Mouse (Mus musculus): Measurements from ENCODE around the gene Casc4.

The Casc4 gene

DNA sequence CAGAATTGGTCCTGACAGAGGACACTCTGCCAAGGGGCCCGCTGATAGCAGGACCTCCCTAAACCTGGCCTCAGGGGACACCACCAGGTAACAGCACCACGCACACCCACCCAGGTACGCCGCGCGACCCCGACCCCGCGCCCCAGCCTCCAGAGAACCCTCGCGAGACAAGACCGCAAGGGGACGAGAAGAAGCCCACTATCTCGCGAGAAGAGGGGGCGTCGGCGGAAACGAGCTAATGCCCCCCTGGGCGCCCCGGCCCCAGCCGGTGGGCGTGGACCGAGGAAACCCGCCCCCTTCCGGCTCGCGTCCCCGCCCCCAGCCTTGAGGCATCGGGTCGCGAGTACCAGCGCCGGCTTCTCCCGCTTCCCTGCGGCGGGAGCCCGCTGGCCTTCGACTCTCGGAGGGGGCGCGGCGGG, at the start of gene Casc4:
Gene Casc4, plus strand, starts transcription at position 339 of the 419 bp plus-strand sequence.
- no peaks in the 10 kb centered on the region for H3K9me3 ChIP-seq (ENCODE audit: low read length)
- peaks cover 22% of the 10 kb centered on the region for H3K4me1 ChIP-seq (replicated peaks; ENCODE audit: low read depth, low read length)
- peaks cover 22% of the 10 kb centered on the region for H3K36me3 ChIP-seq (ENCODE audit: insufficient read depth, low read length)
- H3K27me3 ChIP-seq (ENCODE audit: insufficient read depth, low read length), result 0 out of 2 replicates have a peak, but pooled peaks cover 2% of the 10 kb centered on the region
- H3K4me3 ChIP-seq (replicated peaks; ENCODE audit: low read length), result peak within 1 kb of the TSS; percentile 95
- TF ChIP-seq NANOG (IDR thresholded peaks at IDR 0.05; ENCODE audit: borderline replicate concordance, low read length) (no peak), POU5F1 (IDR thresholded peaks at IDR 0.05; ENCODE audit: borderline replicate concordance, low read length) (no peak), CTCF (conservative IDR thresholded peaks at IDR 0.05; ENCODE audit: low read length) (no peak)

DNA sequence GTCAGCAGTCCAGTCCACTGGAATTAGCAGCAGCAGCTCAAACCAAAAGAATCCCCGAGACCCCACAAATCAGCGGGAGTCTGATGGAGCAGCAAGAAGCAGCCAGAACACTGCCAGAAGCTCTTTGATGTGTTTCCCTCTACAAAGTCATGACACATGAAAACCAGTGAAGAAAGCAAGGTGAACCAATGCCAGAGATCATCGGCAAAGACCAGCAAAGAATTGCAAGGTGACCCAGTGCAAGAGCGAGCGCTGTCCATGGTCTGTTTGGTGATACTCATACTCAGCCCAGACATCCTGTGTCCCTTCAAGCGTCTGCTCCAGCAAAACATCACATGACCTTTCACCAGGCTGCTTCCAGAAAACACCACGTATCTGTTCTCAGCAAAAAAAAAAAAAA, 45.0 kb upstream of the Casc4 start:
- Histone ChIP-seq H3K36me3 (ENCODE audit: insufficient read depth, low read length) (no peaks in the 10 kb centered on the region), H3K4me3 (replicated peaks; ENCODE audit: low read length) (no peak overlapping the region), H3K27me3 (ENCODE audit: insufficient read depth, low read length) (0 out of 2 replicates have a peak, but pooled peaks cover 3% of the 10 kb centered on the region), H3K4me1 (replicated peaks; ENCODE audit: low read depth, low read length) (peaks cover 30% of the 10 kb centered on the region), H3K9me3 (ENCODE audit: low read length) (peaks cover 8% of the 10 kb centered on the region; the same call in 1 of the 2 replicates)
- TF ChIP-seq CTCF (conservative IDR thresholded peaks at IDR 0.05; ENCODE audit: low read length), result no peak
- no peak for TF ChIP-seq POU5F1 (IDR thresholded peaks at IDR 0.05; ENCODE audit: borderline replicate concordance, low read length)
- no peak for TF ChIP-seq NANOG (IDR thresholded peaks at IDR 0.05; ENCODE audit: borderline replicate concordance, low read length)

- Histone ChIP-seq H3K36me3 (ENCODE audit: insufficient read depth, low read length) (no peaks in the 10 kb centered on the region), H3K27me3 (ENCODE audit: insufficient read depth, low read length) (no peaks in the 10 kb centered on the region)
- TF ChIP-seq CTCF (conservative IDR thresholded peaks at IDR 0.05; ENCODE audit: low read length), result no peak
- no peak for TF ChIP-seq POU5F1 (IDR thresholded peaks at IDR 0.05; ENCODE audit: borderline replicate concordance, low read length)
- no peak for TF ChIP-seq NANOG (IDR thresholded peaks at IDR 0.05; ENCODE audit: borderline replicate concordance, low read length)
Observed at GRCm38 (mm10) chr2:121824653-121825052, 42.1 kb upstream of the Casc4 start.

GRCm38 (mm10) chr2:121826189-121826588, 40.6 kb upstream of the Casc4 start:
- Histone ChIP-seq H3K27me3 (ENCODE audit: insufficient read depth, low read length) (no peaks in the 10 kb centered on the region), H3K4me3 (replicated peaks; ENCODE audit: low read length) (no peak overlapping the region), H3K9me3 (ENCODE audit: low read length) (peaks cover 8% of the 10 kb centered on the region; the same call in 1 of the 2 replicates), H3K36me3 (ENCODE audit: insufficient read depth, low read length) (no peaks in the 10 kb centered on the region), H3K4me1 (replicated peaks; ENCODE audit: low read depth, low read length) (peaks cover 29% of the 10 kb centered on the region)
- peak; percentile 65 for TF ChIP-seq NANOG (IDR thresholded peaks at IDR 0.05; ENCODE audit: borderline replicate concordance, low read length)
- no peak for TF ChIP-seq CTCF (conservative IDR thresholded peaks at IDR 0.05; ENCODE audit: low read length)
- no peak for TF ChIP-seq POU5F1 (IDR thresholded peaks at IDR 0.05; ENCODE audit: borderline replicate concordance, low read length)

More at GRCm38 (mm10) chr2:121824653-121825052, 42.1 kb upstream of the Casc4 start:
- H3K4me3 ChIP-seq (replicated peaks; ENCODE audit: low read length), result no peak overlapping the region
- peaks cover 29% of the 10 kb centered on the region for H3K4me1 ChIP-seq (replicated peaks; ENCODE audit: low read depth, low read length)
- peaks cover 8% of the 10 kb centered on the region; the same call in 1 of the 2 replicates for H3K9me3 ChIP-seq (ENCODE audit: low read length)

- no peak for TF ChIP-seq POU5F1 (IDR thresholded peaks at IDR 0.05; ENCODE audit: borderline replicate concordance, low read length)
- no peak for TF ChIP-seq NANOG (IDR thresholded peaks at IDR 0.05; ENCODE audit: borderline replicate concordance, low read length)
- no peaks in the 10 kb centered on the region for H3K27me3 ChIP-seq (ENCODE audit: insufficient read depth, low read length)
- H3K36me3 ChIP-seq (ENCODE audit: insufficient read depth, low read length), result no peaks in the 10 kb centered on the region
- H3K4me1 ChIP-seq (replicated peaks; ENCODE audit: low read depth, low read length), result peaks cover 32% of the 10 kb centered on the region
- no peak overlapping the region for H3K4me3 ChIP-seq (replicated peaks; ENCODE audit: low read length)
- H3K9me3 ChIP-seq (ENCODE audit: low read length), result no peaks in the 10 kb centered on the region
Observed at GRCm38 (mm10) chr2:121828411-121828810, 38.4 kb upstream of the Casc4 start.

DNA sequence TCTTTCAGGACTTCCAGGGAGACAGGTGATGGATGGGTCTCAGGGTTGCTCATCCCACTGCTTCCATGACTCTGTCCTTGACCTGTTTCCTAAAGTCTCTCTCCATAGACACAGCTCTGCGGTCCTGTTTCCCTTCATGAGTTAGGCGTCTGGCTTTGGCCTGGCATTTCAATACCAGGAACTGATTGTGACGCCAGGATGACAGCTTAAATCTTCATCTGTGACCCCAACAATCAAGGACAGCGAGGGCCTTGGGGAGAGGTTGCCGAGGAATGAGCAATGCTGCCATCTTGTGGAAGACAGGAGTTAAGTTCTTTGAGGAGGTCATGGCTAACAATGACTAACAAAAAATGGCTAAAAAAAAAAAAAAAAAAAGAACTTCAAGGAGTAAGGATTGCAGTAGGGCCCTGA, 34.3 kb upstream of the Casc4 start:
- no peak overlapping the region for H3K4me3 ChIP-seq (replicated peaks; ENCODE audit: low read length)

DNA sequence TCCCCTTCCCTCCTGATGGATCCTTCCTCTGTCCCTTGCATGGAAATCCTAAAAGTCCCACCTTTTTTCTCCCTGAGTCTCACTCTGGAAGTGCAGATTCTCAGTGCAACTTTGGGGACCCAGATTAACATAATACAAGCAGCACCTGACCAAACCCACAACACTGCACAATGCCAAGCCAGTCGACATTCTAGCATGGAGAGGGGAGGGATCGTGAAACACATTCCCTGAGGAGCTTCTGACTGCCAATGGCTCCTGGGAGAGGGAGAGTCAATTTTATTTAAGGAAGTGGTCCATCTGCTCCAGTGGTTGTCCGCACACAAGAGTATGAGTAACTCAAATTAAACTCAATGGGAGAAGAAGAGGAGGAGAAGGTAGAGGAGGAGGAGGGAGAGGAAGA, 31.8 kb upstream of the Casc4 start:
- TF ChIP-seq POU5F1 (IDR thresholded peaks at IDR 0.05; ENCODE audit: borderline replicate concordance, low read length) (no peak), NANOG (IDR thresholded peaks at IDR 0.05; ENCODE audit: borderline replicate concordance, low read length) (no peak), CTCF (conservative IDR thresholded peaks at IDR 0.05; ENCODE audit: low read length) (no peak)
- peaks cover 6% of the 10 kb centered on the region; the same call in 1 of the 2 replicates for H3K4me1 ChIP-seq (replicated peaks; ENCODE audit: low read depth, low read length)
- 0 out of 2 replicates have a peak, but pooled peaks cover 3% of the 10 kb centered on the region for H3K27me3 ChIP-seq (ENCODE audit: insufficient read depth, low read length)
- no peaks in the 10 kb centered on the region for H3K36me3 ChIP-seq (ENCODE audit: insufficient read depth, low read length)
- no peaks in the 10 kb centered on the region for H3K9me3 ChIP-seq (ENCODE audit: low read length)
- H3K4me3 ChIP-seq (replicated peaks; ENCODE audit: low read length), result no peak overlapping the region

More for the DNA sequence above, 34.3 kb upstream of the Casc4 start:
- no peak for TF ChIP-seq POU5F1 (IDR thresholded peaks at IDR 0.05; ENCODE audit: borderline replicate concordance, low read length)
- peak; percentile 54 for TF ChIP-seq CTCF (conservative IDR thresholded peaks at IDR 0.05; ENCODE audit: low read length)
- TF ChIP-seq NANOG (IDR thresholded peaks at IDR 0.05; ENCODE audit: borderline replicate concordance, low read length), result no peak
- Histone ChIP-seq H3K9me3 (ENCODE audit: low read length) (no peaks in the 10 kb centered on the region), H3K36me3 (ENCODE audit: insufficient read depth, low read length) (no peaks in the 10 kb centered on the region), H3K27me3 (ENCODE audit: insufficient read depth, low read length) (0 out of 2 replicates have a peak, but pooled peaks cover 3% of the 10 kb centered on the region), H3K4me1 (replicated peaks; ENCODE audit: low read depth, low read length) (peaks cover 9% of the 10 kb centered on the region; the same call in 1 of the 2 replicates)

- no peak for TF ChIP-seq NANOG (IDR thresholded peaks at IDR 0.05; ENCODE audit: borderline replicate concordance, low read length)
- TF ChIP-seq POU5F1 (IDR thresholded peaks at IDR 0.05; ENCODE audit: borderline replicate concordance, low read length), result no peak
- no peak for TF ChIP-seq CTCF (conservative IDR thresholded peaks at IDR 0.05; ENCODE audit: low read length)
- no peaks in the 10 kb centered on the region for H3K36me3 ChIP-seq (ENCODE audit: insufficient read depth, low read length)
- H3K27me3 ChIP-seq (ENCODE audit: insufficient read depth, low read length), result peaks cover 2% of the 10 kb centered on the region; the same call in 1 of the 2 replicates
- no peaks in the 10 kb centered on the region for H3K9me3 ChIP-seq (ENCODE audit: low read length)
- H3K4me3 ChIP-seq (replicated peaks; ENCODE audit: low read length), result no peak overlapping the region
- no peaks in the 10 kb centered on the region for H3K4me1 ChIP-seq (replicated peaks; ENCODE audit: low read depth, low read length)
Observed at GRCm38 (mm10) chr2:121841453-121841852, 25.3 kb upstream of the Casc4 start.

GRCm38 (mm10) chr2:121842249-121842648, 24.5 kb upstream of the Casc4 start:
- Histone ChIP-seq H3K4me3 (replicated peaks; ENCODE audit: low read length) (no peak overlapping the region), H3K36me3 (ENCODE audit: insufficient read depth, low read length) (no peaks in the 10 kb centered on the region), H3K9me3 (ENCODE audit: low read length) (no peaks in the 10 kb centered on the region), H3K4me1 (replicated peaks; ENCODE audit: low read depth, low read length) (no peaks in the 10 kb centered on the region), H3K27me3 (ENCODE audit: insufficient read depth, low read length) (peaks cover 2% of the 10 kb centered on the region; the same call in 1 of the 2 replicates)
- no peak for TF ChIP-seq CTCF (conservative IDR thresholded peaks at IDR 0.05; ENCODE audit: low read length)

Measured in E14TG2a.4 (cell line).